Mouse (Mus musculus) CD8-positive naive resting alpha-beta T cell, adult 2 months (primary cell): ENCODE data around the gene Nags.

Experiments
- DNase-seq, 2 experiments: peaks; one replicate each; pipeline ENCODE4 v3.0.0; 2022; ENCODE audit warnings: low read depth in 2 of 2, low spot score in 2 of 2

Gene Nags

GRCm38 (mm10) chr11:102145471-102146001 lies at the start of gene Nags:
Gene Nags, plus strand, starts transcription at chr11:102145513.
- DNase-seq = no peak

- DNase-seq = no peak
Observed at GRCm38 (mm10) chr11:102095676-102096075, 49.6 kb upstream of the Nags start.

GRCm38 (mm10) chr11:102096446-102096845 lies 48.9 kb upstream of the Nags start:
- no peak for DNase-seq

GRCm38 (mm10) chr11:102096887-102097391 lies 48.4 kb upstream of the Nags start:
- DNase-seq = no peak

GRCm38 (mm10) chr11:102101219-102101618 lies 44.1 kb upstream of the Nags start, which contains the start of gene Ppy:
Gene Ppy, minus strand, starts transcription at chr11:102101319.
- no peak for DNase-seq

GRCm38 (mm10) chr11:102102485-102103258 lies 42.6 kb upstream of the Nags start:
- DNase-seq = peak; percentile 32 to 35

- DNase-seq = no peak
Observed at GRCm38 (mm10) chr11:102106911-102107310, 38.4 kb upstream of the Nags start.

GRCm38 (mm10) chr11:102107732-102108131 lies 37.6 kb upstream of the Nags start, which contains the start of gene Pyy:
Gene Pyy, minus strand, starts transcription at chr11:102107832.
- no peak for DNase-seq

- DNase-seq = no peak
Observed at GRCm38 (mm10) chr11:102111576-102111975, 33.7 kb upstream of the Nags start.

- no peak for DNase-seq
Observed at GRCm38 (mm10) chr11:102116241-102116640, 29.1 kb upstream of the Nags start.

- no peak for DNase-seq
Observed at GRCm38 (mm10) chr11:102117386-102117785, 27.9 kb upstream of the Nags start.

- DNase-seq = no peak
Observed at GRCm38 (mm10) chr11:102134516-102134915, 10.8 kb upstream of the Nags start.

- DNase-seq = no peak
Observed at GRCm38 (mm10) chr11:102137625-102138446, 7.5 kb upstream of the Nags start.

- peak; percentile 31 to 43 for DNase-seq
Observed at GRCm38 (mm10) chr11:102138447-102138740, 6.9 kb upstream of the Nags start.

- peak; percentile 45 to 65 for DNase-seq
Observed at GRCm38 (mm10) chr11:102140508-102140907, 4.8 kb upstream of the Nags start.

GRCm38 (mm10) chr11:102142355-102142754 lies 3.0 kb upstream of the Nags start:
- no peak for DNase-seq

- DNase-seq = no peak
Observed at GRCm38 (mm10) chr11:102144957-102145470, 299 bp upstream of the Nags start.

- DNase-seq = no peak
Observed at GRCm38 (mm10) chr11:102146005-102146404, 692 bp downstream of the Nags start.

GRCm38 (mm10) chr11:102146531-102146930 lies 1.2 kb downstream of the Nags start:
- no peak for DNase-seq

- DNase-seq = no peak
Observed at GRCm38 (mm10) chr11:102147213-102147989, 2.1 kb downstream of the Nags start.
